Mouse (Mus musculus) lung, postnatal 0 days (tissue): ENCODE measurements at regions not wholly inside any gene's neighbourhood (a gene's known extent, or its start where the extent isn't known, plus 50 kb on each side); places are given as distances from the start of the nearest gene placed in this dataset.
A peak's percentile ranks its signal among the peaks of the same experiment; 100 is the strongest.

Experiments
- ATAC-seq: fragments of 200-750 bp; cut with Nextera tagmentation; 2 replicates; pipeline ENCODE4 v1.8.0; 2017; ENCODE audit warnings: moderate library complexity
- DNase-seq: peaks from one replicate; pipeline ENCODE4 v3.0.0-alpha.2; 2016; ENCODE audit warnings: low spot score
- H3K27ac ChIP-seq: fragments of 300-500 bp; sonication (generic); 2 replicates; pipeline ENCODE4 v1.5.1; 2014; ENCODE audit warnings: antibody characterized with exemption, mild to moderate bottlenecking, low read length, mixed read lengths
- H3K27me3 ChIP-seq: fragments of 300-500 bp; sonication (generic); replicated peaks from 2 replicates; pipeline ENCODE4 v1.6.1; 2014; ENCODE audit warnings: low read length, mixed read lengths; ENCODE audit not compliant: insufficient read depth
- H3K36me3 ChIP-seq: fragments of 300-500 bp; sonication (generic); 2 replicates; pipeline ENCODE4 v1.6.1; 2014; ENCODE audit warnings: low read length, mixed read lengths; ENCODE audit not compliant: insufficient read depth
- H3K4me1 ChIP-seq: fragments of 300-500 bp; sonication (generic); 2 replicates; pipeline ENCODE4 v1.6.1; 2014; ENCODE audit warnings: antibody characterized with exemption, low read depth, low read length, mixed read lengths; ENCODE audit not compliant: insufficient read depth
- H3K4me2 ChIP-seq: fragments of 300-500 bp; sonication (generic); replicated peaks from 2 replicates; pipeline ENCODE4 v1.6.1; 2014; ENCODE audit warnings: low read depth, mild to moderate bottlenecking, low read length, moderate library complexity, mixed read lengths
- H3K4me3 ChIP-seq: fragments of 300-500 bp; sonication (generic); 2 replicates; pipeline ENCODE4 v1.5.1; 2014; ENCODE audit warnings: low read depth, low read length
- H3K9ac ChIP-seq: fragments of 300-500 bp; sonication (generic); replicated peaks from 2 replicates; pipeline ENCODE4 v1.6.1; 2014; ENCODE audit warnings: low read depth, mild to moderate bottlenecking
- H3K9me3 ChIP-seq: fragments of 300-500 bp; sonication (generic); 2 replicates; pipeline ENCODE4 v1.6.1; 2016; ENCODE audit warnings: low read length, mixed read lengths
- CTCF ChIP-seq: IDR thresholded peaks from 2 replicates; pipeline ENCODE4 v1.5.1; 2016; ENCODE audit warnings: antibody characterized with exemption, mild to moderate bottlenecking
- EP300 ChIP-seq: IDR thresholded peaks from 2 replicates; pipeline ENCODE4 v1.6.1; 2016; ENCODE audit warnings: antibody characterized with exemption, mild to moderate bottlenecking, control low read depth
- WGBS: fragments of 180-500 bp; shearing (Covaris S2); extraction: QIAGEN DNeasy Blood & Tissue Kit; methylation state at CpG from one replicate; pipeline ENCODE4 v1.1.7; 2014; 5-methylcytosine and 5-hydroxymethylcytosine counted together

GRCm38 (mm10) chr6:89037392-89037791 lies 135.3 kb downstream of the Tpra1 start:
- DNase-seq (peak; percentile 69), ATAC-seq (peak; percentile 67)
- Histone ChIP-seq H3K27me3 (no peaks in the 10 kb centered on the region), H3K9ac (no peak overlapping the region), H3K36me3 (no peaks in the 10 kb centered on the region), H3K4me3 (no peak overlapping the region), H3K4me2 (no peak overlapping the region), H3K4me1 (0 out of 2 replicates have a peak, but pooled peaks cover 3% of the 10 kb centered on the region), H3K27ac (peak overlapping the region; percentile 47; the same call in 1 of the 2 replicates), H3K9me3 (no peaks in the 10 kb centered on the region)
- WGBS: 12% methylated on average over 2 of the region's 2 CpGs
- no peak for TF ChIP-seq CTCF
- TF ChIP-seq EP300: peak; percentile 97

GRCm38 (mm10) chr6:89037901-89038300 lies 135.8 kb downstream of the Tpra1 start:
- no peak for DNase-seq
- H3K27ac ChIP-seq: peak overlapping the region; percentile 47; the same call in 1 of the 2 replicates
- no peak for ATAC-seq
- no peak overlapping the region for H3K4me3 ChIP-seq
- WGBS: 38% methylated on average over 7 of the region's 7 CpGs
- no peaks in the 10 kb centered on the region for H3K9me3 ChIP-seq
- no peak for TF ChIP-seq EP300
- no peak for TF ChIP-seq CTCF
- no peak overlapping the region for H3K4me2 ChIP-seq
- 0 out of 2 replicates have a peak, but pooled peaks cover 3% of the 10 kb centered on the region for H3K4me1 ChIP-seq
- no peak overlapping the region for H3K9ac ChIP-seq
- no peaks in the 10 kb centered on the region for H3K27me3 ChIP-seq
- no peaks in the 10 kb centered on the region for H3K36me3 ChIP-seq

GRCm38 (mm10) chr6:89040919-89041318 lies 138.9 kb downstream of the Tpra1 start:
- Histone ChIP-seq H3K27ac (no peak overlapping the region), H3K9ac (no peak overlapping the region), H3K4me2 (no peak overlapping the region), H3K36me3 (no peaks in the 10 kb centered on the region), H3K9me3 (no peaks in the 10 kb centered on the region), H3K4me1 (0 out of 2 replicates have a peak, but pooled peaks cover 3% of the 10 kb centered on the region), H3K27me3 (no peaks in the 10 kb centered on the region), H3K4me3 (no peak overlapping the region)
- DNase-seq: no peak
- TF ChIP-seq CTCF: no peak
- no peak for TF ChIP-seq EP300
- ATAC-seq: no peak
- 86% methylated on average over 4 of the region's 4 CpGs for WGBS

DNA sequence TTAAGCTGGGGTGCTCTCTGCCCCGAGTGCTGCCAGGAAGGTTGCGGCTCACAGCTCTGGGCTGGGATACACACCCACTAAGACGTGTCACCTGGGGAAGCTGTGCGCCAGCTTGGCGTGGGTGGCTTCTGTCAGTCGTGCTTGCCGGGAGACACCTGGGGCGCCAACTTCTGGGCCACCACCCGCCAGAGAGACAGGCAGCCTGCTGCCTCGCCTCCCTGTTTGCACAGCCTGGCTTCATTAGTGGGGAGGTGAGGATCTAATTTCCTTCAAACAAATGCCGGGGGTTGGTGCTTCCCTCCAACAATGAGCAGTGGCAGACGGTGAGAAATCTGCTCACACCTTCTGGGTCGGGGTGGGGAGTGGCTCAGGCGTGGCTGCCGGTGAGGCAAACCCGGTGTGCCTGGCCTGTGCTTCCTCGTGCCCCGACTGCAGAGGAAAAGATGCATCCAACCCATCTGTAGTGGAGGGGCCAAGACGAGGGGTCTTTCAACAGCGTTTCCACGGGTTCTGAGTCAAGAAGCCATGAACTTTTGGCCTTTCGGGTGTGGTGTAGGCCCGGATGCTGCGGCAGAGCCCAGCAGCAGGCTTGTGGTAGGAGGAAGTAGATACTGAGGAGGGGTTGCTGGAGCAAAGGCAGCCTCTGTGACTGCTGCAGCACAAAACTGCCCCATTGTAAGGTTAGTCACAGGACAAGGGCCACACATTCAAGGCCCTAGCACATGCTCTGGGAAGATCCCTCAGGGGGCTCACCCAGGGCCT lies 140.6 kb downstream of the Tpra1 start:
- DNase-seq: peak; percentile 33

GRCm38 (mm10) chr6:89045436-89045966 lies 143.4 kb downstream of the Tpra1 start:
- ATAC-seq: peak; percentile 83
- no peak overlapping the region for H3K27ac ChIP-seq
- WGBS: 58% methylated on average over 4 of the region's 4 CpGs
- no peak overlapping the region for H3K4me2 ChIP-seq
- TF ChIP-seq EP300: peak; percentile 97
- no peak for TF ChIP-seq CTCF
- H3K4me3 ChIP-seq: no peak overlapping the region
- no peak overlapping the region for H3K9ac ChIP-seq
- H3K9me3 ChIP-seq: no peaks in the 10 kb centered on the region
- H3K36me3 ChIP-seq: no peaks in the 10 kb centered on the region
- H3K4me1 ChIP-seq: no peaks in the 10 kb centered on the region
- H3K27me3 ChIP-seq: no peaks in the 10 kb centered on the region
- DNase-seq: peak; percentile 44

More for the DNA sequence above, 140.6 kb downstream of the Tpra1 start:
- TF ChIP-seq EP300 (no peak), CTCF (no peak)
- H3K4me3 ChIP-seq: no peak overlapping the region
- no peak overlapping the region for H3K27ac ChIP-seq
- no peaks in the 10 kb centered on the region for H3K36me3 ChIP-seq
- ATAC-seq: peak; percentile 27; the same call in 1 of the 2 replicates
- H3K4me2 ChIP-seq: no peak overlapping the region
- no peak overlapping the region for H3K9ac ChIP-seq
- H3K9me3 ChIP-seq: no peaks in the 10 kb centered on the region
- 0 out of 2 replicates have a peak, but pooled peaks cover 3% of the 10 kb centered on the region for H3K4me1 ChIP-seq
- no peaks in the 10 kb centered on the region for H3K27me3 ChIP-seq
- WGBS: 15% methylated on average over 24 of the region's 24 CpGs

- Histone ChIP-seq H3K36me3 (no peaks in the 10 kb centered on the region), H3K4me3 (no peak overlapping the region), H3K9me3 (no peaks in the 10 kb centered on the region), H3K27ac (no peak overlapping the region), H3K9ac (no peak overlapping the region), H3K27me3 (no peaks in the 10 kb centered on the region), H3K4me1 (no peaks in the 10 kb centered on the region), H3K4me2 (no peak overlapping the region)
- TF ChIP-seq CTCF (peak; percentile 52), EP300 (no peak)
- ATAC-seq (no peak), DNase-seq (no peak)
- 82% methylated on average over 2 of the region's 2 CpGs for WGBS
These were observed 144.4 kb downstream of the Tpra1 start for GRCm38 (mm10) chr6:89046476-89046875.
